20 mouse cellular contexts compared by ENCODE assay signal in the genomic region with DNA sequence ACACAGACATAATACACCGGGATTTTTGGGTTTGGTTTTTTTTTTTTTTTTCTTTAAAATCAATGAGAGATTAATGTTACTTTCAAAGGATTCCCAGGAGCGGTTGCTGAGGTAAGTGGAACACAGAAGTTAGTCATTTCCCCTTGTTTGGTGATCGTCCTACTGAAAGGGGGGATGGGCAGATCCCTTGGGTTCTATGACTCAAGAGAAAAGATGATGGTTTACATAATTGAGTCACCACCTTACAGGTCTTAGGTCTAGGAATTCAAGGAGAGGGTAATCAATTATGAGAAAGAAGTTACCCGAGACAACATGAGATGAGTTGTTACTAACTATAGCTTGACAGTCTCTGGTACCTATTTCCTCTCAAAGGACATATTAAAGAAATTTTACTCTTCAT.
A peak's percentile ranks its signal among the peaks of the same experiment; 100 is the strongest.
DNase-seq lines count a peak whose midpoint lies in the region; TF ChIP-seq lines count a peak whose summit lies in the region.
"Had no signal": no experiment of that assay in that cellular context is flagged by ENCODE, and none has a peak within 500 bp of the region (broad histone marks: within the 10 kb centered on the region; RNA-seq: fewer than 3 reads in every experiment).

No protein-coding gene starts in this region.

- DNase-seq in 3134 (ENCODE audit: extremely low read depth, insufficient read length, low spot score) (peak; percentile 35), 416B (ENCODE audit: low read depth) (peak; percentile 12), CH12.LX (ENCODE audit: extremely low read depth) (peak; percentile 81)
- DNase-seq in heart, adult 8-10 months (ENCODE audit: low spot score) = no peak
- DNase-seq in urinary bladder, postnatal 10 days (ENCODE audit: low spot score) = no peak
- DNase-seq in adrenal gland, postnatal 25 days = no peak
- DNase-seq: adrenal gland, adult 8-10 months; adrenal gland, postnatal 14 days; cerebellum, adult 11-12 months; cerebellum, adult 2 months; cerebellum, adult 9-10 months; cerebellum, postnatal 10 days; cerebellum, postnatal 25 days; forebrain, postnatal 0 days had no signal

- no peak overlapping the region for H3K27ac ChIP-seq in CH12.LX (ENCODE audit: insufficient read depth, low read depth)
- H3K27ac ChIP-seq in bone marrow macrophage, adult 2 months (ENCODE audit: insufficient read depth, low read depth, low read length) = peak overlapping the region; percentile 47; the same call in 1 of the 2 replicates
- H3K27ac ChIP-seq: embryonic facial prominence, embryonic 10.5 days; embryonic facial prominence, embryonic 12.5 days; forebrain, embryonic 13.5 days; forebrain, embryonic 15.5 days had no signal

- H3K36me3 ChIP-seq in CH12.LX (replicated peaks in 1 of 2; ENCODE audit: control insufficient read depth in 1 of 2, insufficient read depth in 1 of 2, low read length in 1 of 2) = no peaks in the 10 kb centered on the region
- H3K36me3 ChIP-seq: embryonic facial prominence, embryonic 10.5 days; embryonic facial prominence, embryonic 12.5 days; forebrain, embryonic 15.5 days had no signal

- no peaks in the 10 kb centered on the region for H3K27me3 ChIP-seq in CH12.LX (replicated peaks)
- H3K27me3 ChIP-seq: embryonic facial prominence, embryonic 12.5 days; forebrain, embryonic 13.5 days; forebrain, embryonic 15.5 days; Patski had no signal

- peaks cover 0 to 9% of the 10 kb centered on the region in 2 experiments; a peak in 1 of 4 replicates for H3K4me1 ChIP-seq in CH12.LX (ENCODE audit: control insufficient read depth in 1 of 2, insufficient read depth in 2 of 2)
- peaks cover 24% of the 10 kb centered on the region for H3K4me1 ChIP-seq in bone marrow macrophage, adult 2 months (ENCODE audit: control insufficient read depth, insufficient read depth, low read length)
- H3K4me1 ChIP-seq: embryonic facial prominence, embryonic 12.5 days; forebrain, embryonic 13.5 days had no signal

- TF ChIP-seq RAD21 in CH12.LX (IDR thresholded peaks at IDR 0.05; ENCODE audit: low read depth, low read length) = no peak

- no peaks in the 10 kb centered on the region for H3K79me2 ChIP-seq in CH12.LX (replicated peaks; ENCODE audit: control insufficient read depth, extremely low read depth, insufficient read depth, poor library complexity, severe bottlenecking)

- no peak for TF ChIP-seq POLR2A in CH12.LX (IDR thresholded peaks at IDR 0.05; ENCODE audit: low read depth, low read length)
- no peak for TF ChIP-seq POLR2A in bone marrow macrophage, adult 2 months (IDR thresholded peaks at IDR 0.05; ENCODE audit: borderline replicate concordance, low read depth, low read length)

- H3K4me2 ChIP-seq in CH12.LX (ENCODE audit: insufficient read depth, low read depth, poor library complexity, severe bottlenecking) = no peak overlapping the region
- H3K4me2 ChIP-seq: embryonic facial prominence, embryonic 12.5 days; forebrain, embryonic 13.5 days; forebrain, embryonic 15.5 days had no signal

- H3K9ac ChIP-seq in CH12.LX (ENCODE audit: insufficient read depth, low read depth) = no peak overlapping the region
- H3K9ac ChIP-seq: embryonic facial prominence, embryonic 12.5 days; forebrain, embryonic 13.5 days; forebrain, embryonic 15.5 days; forebrain, postnatal 0 days had no signal

- dilution Hi-C loops in CH12.LX (cut with MboI; ENCODE audit: extremely low pct_ligation_motif_present, extremely low pct_unique_long_range_greater_than_20kb, low sequenced_read_pairs) = no loop called here

- peak; percentile 72 for TF ChIP-seq EP300 in CH12.LX (IDR thresholded peaks at IDR 0.05; ENCODE audit: low read length)

- TF ChIP-seq CTCF in CH12.LX (conservative IDR thresholded peaks at IDR 0.05 in 1 of 2, IDR thresholded peaks at IDR 0.05 in 1 of 2; ENCODE audit: low read depth in 2 of 2, low read length in 2 of 2) = no peak
- TF ChIP-seq CTCF in bone marrow macrophage, adult 2 months (IDR thresholded peaks at IDR 0.05; ENCODE audit: low read depth, low read length) = no peak

- in situ Hi-C loops in CH12.LX (cut with MboI; ENCODE audit: low pct_ligation_motif_present, low pct_unique_long_range_greater_than_20kb, low sequenced_read_pairs) = no loop called here

- H3K9me3 ChIP-seq in CH12.LX (replicated peaks; ENCODE audit: low read length) = no peaks in the 10 kb centered on the region
- H3K9me3 ChIP-seq: embryonic facial prominence, embryonic 10.5 days; embryonic facial prominence, embryonic 12.5 days; forebrain, embryonic 13.5 days; forebrain, embryonic 15.5 days had no signal

- H3K4me3 ChIP-seq in CH12.LX (replicated peaks in 1 of 3; ENCODE audit: low read depth in 2 of 3, low read length in 2 of 3, poor library complexity in 1 of 3) = no peak overlapping the region
- no peak overlapping the region for H3K4me3 ChIP-seq in bone marrow macrophage, adult 2 months (ENCODE audit: insufficient read depth, low read length)
- H3K4me3 ChIP-seq: embryonic facial prominence, embryonic 10.5 days; embryonic facial prominence, embryonic 12.5 days; forebrain, embryonic 13.5 days; forebrain, embryonic 15.5 days had no signal

TF ChIP-seq in CH12.LX, 34 proteins besides CTCF, POLR2A, EP300 and RAD21:
- TF ChIP-seq TBP (conservative IDR thresholded peaks at IDR 0.05; ENCODE audit: low read depth, low read length) (no peak), GABPA (IDR thresholded peaks at IDR 0.05; ENCODE audit: insufficient replicate concordance, low read depth, low read length) (no peak), MAX (IDR thresholded peaks at IDR 0.05; ENCODE audit: low read length) (no peak), RCOR1 (conservative IDR thresholded peaks at IDR 0.05; ENCODE audit: low read depth, low read length) (no peak), USF2 (conservative IDR thresholded peaks at IDR 0.05; ENCODE audit: low read depth, low read length) (no peak), ELF1 (IDR thresholded peaks at IDR 0.05; ENCODE audit: low read depth, low read length) (no peak), HCFC1 (IDR thresholded peaks at IDR 0.05; ENCODE audit: low read depth, low read length) (no peak), KAT2A (IDR thresholded peaks at IDR 0.05; ENCODE audit: insufficient replicate concordance, low read length) (no peak), ZC3H11A (IDR thresholded peaks at IDR 0.05; ENCODE audit: low read depth, low read length) (no peak), BHLHE40 (IDR thresholded peaks at IDR 0.05; ENCODE audit: low read depth, low read length) (no peak), MAZ (IDR thresholded peaks at IDR 0.05; ENCODE audit: low read depth, low read length) (no peak), CHD2 (IDR thresholded peaks at IDR 0.05; ENCODE audit: low read length) (peak; percentile 18; the same call in 1 of the 2 replicates), CHD1 (IDR thresholded peaks at IDR 0.05; ENCODE audit: low read depth, low read length) (no peak), UBTF (IDR thresholded peaks at IDR 0.05; ENCODE audit: low read depth, low read length) (no peak), POLR2AphosphoS2 (IDR thresholded peaks at IDR 0.05; ENCODE audit: low read depth, low read length) (no peak), NELFE (IDR thresholded peaks at IDR 0.05; ENCODE audit: low read depth, low read length) (no peak), MAFK (IDR thresholded peaks at IDR 0.05; ENCODE audit: insufficient replicate concordance, low read length) (0 out of 2 replicates have a peak, but pooled peaks have one; percentile 30), SMC3 (IDR thresholded peaks at IDR 0.05; ENCODE audit: low read depth, low read length) (no peak), MEF2A (IDR thresholded peaks at IDR 0.05; ENCODE audit: borderline replicate concordance, low read depth, low read length) (no peak), JUND (conservative IDR thresholded peaks at IDR 0.05; ENCODE audit: low read depth, low read length) (peak; percentile 68; the same call in 1 of the 2 replicates), E2F4 (IDR thresholded peaks at IDR 0.05; ENCODE audit: insufficient replicate concordance, low read depth, low read length) (no peak), MYC (IDR thresholded peaks at IDR 0.05; ENCODE audit: low read depth, low read length) (no peak), NRF1 (IDR thresholded peaks at IDR 0.05; ENCODE audit: low read depth, low read length) (no peak), JUN (IDR thresholded peaks at IDR 0.05; ENCODE audit: insufficient read depth, low read depth, low read length) (peak; percentile 44; the same call in 1 of the 2 replicates), USF1 (IDR thresholded peaks at IDR 0.05; ENCODE audit: low read depth, low read length) (no peak), ZKSCAN1 (IDR thresholded peaks at IDR 0.05; ENCODE audit: borderline replicate concordance, low read depth, low read length) (no peak), SIN3A (IDR thresholded peaks at IDR 0.05; ENCODE audit: low read length) (no peak), TCF12 (IDR thresholded peaks at IDR 0.05; ENCODE audit: low read depth, low read length) (no peak), IRF4 (IDR thresholded peaks at IDR 0.05; ENCODE audit: low read depth, low read length) (peak; percentile 56), ZMIZ1 (IDR thresholded peaks at IDR 0.05; ENCODE audit: low read depth, low read length) (no peak), MXI1 (IDR thresholded peaks at IDR 0.05; ENCODE audit: low read depth, low read length) (no peak), ZNF384 (IDR thresholded peaks at IDR 0.05; ENCODE audit: low read depth, low read length) (peak; percentile 22; the same call in 1 of the 2 replicates), PAX5 (IDR thresholded peaks at IDR 0.05; ENCODE audit: low read length) (no peak), ETS1 (conservative IDR thresholded peaks at IDR 0.05; ENCODE audit: low read depth, low read length) (peak; percentile 75)

Comparison
In these comparisons a context has a peak if more than half of its experiments do, and no peak if none do; other contexts are left out.
1. DNase-seq: peak in 3134 (single experiment), 416B (single experiment) and CH12.LX (single experiment); none in heart, adult 8-10 months (single experiment), urinary bladder, postnatal 10 days (single experiment) and adrenal gland, postnatal 25 days (single experiment).